Mouse (Mus musculus) hindbrain, postnatal 0 days (tissue): Measurements from ENCODE around the gene Epha6. TPM values are rescaled to one million over a fixed set of nuclear protein-coding genes. Genes with fewer than 3 reads are reported as not detected.

Source experiments
- ATAC-seq: fragments of 200-750 bp; cut with Nextera tagmentation; 2 replicates; pipeline ENCODE4 v1.8.0; 2017; ENCODE audit warnings: mild to moderate bottlenecking, moderate TSS enrichment, moderate library complexity
- DNase-seq: peaks from one replicate; pipeline ENCODE4 v3.0.0-alpha.2; 2015; ENCODE audit warnings: low spot score
- H3K27ac ChIP-seq: fragments of 300-500 bp; sonication (generic); 2 replicates; pipeline ENCODE4 v1.5.1; 2014; ENCODE audit warnings: mild to moderate bottlenecking
- H3K27me3 ChIP-seq: fragments of 300-500 bp; sonication (generic); 2 replicates; pipeline ENCODE4 v1.6.1; 2014; ENCODE audit warnings: low read length, mixed read lengths; ENCODE audit not compliant: insufficient read depth
- H3K36me3 ChIP-seq: fragments of 300-500 bp; sonication (generic); 2 replicates; pipeline ENCODE4 v1.6.1; 2014; ENCODE audit warnings: low read length, mixed read lengths; ENCODE audit not compliant: insufficient read depth
- H3K4me1 ChIP-seq: fragments of 300-500 bp; sonication (generic); 2 replicates; pipeline ENCODE4 v1.6.1; 2014; ENCODE audit warnings: antibody characterized with exemption, low read length, mixed read lengths; ENCODE audit not compliant: insufficient read depth
- H3K4me2 ChIP-seq: fragments of 300-500 bp; sonication (generic); 2 replicates; pipeline ENCODE4 v1.6.1; 2014; ENCODE audit warnings: low read depth, mild to moderate bottlenecking, low read length, moderate library complexity, mixed read lengths
- H3K4me3 ChIP-seq: fragments of 300-500 bp; sonication (generic); 2 replicates; pipeline ENCODE4 v1.5.1; 2014; ENCODE audit warnings: low read length
- H3K9ac ChIP-seq: fragments of 300-500 bp; sonication (generic); replicated peaks from 2 replicates; pipeline ENCODE4 v1.6.1; 2014; ENCODE audit warnings: mild to moderate bottlenecking, low read length, moderate library complexity, mixed read lengths
- H3K9me3 ChIP-seq: fragments of 300-500 bp; sonication (generic); 2 replicates; pipeline ENCODE4 v1.6.1; 2016; ENCODE audit warnings: low read length, mixed read lengths
- CTCF ChIP-seq: IDR thresholded peaks from 2 replicates; pipeline ENCODE4 v1.5.1; 2016; ENCODE audit warnings: antibody characterized with exemption, control low read depth, low read depth
- WGBS: fragments of 180-500 bp; shearing (Covaris S2); extraction: QIAGEN DNeasy Blood & Tissue Kit; methylation state at CpG from one replicate; pipeline ENCODE4 v1.1.7; 2014; 5-methylcytosine and 5-hydroxymethylcytosine counted together
- polyA plus RNA-seq: library from polyadenylated mRNA; unstranded; fragments of >200 nt; fragmentation: Nextera tagmentation; extraction: Ambion mirVana; gene quantifications from 2 replicates; pipeline ENCODE4 v1.2.1, GENCODE M21; 2015
- total RNA-seq: library from RNA; depleted of rRNA; stranded (reverse); fragments of >200 nt; gene quantifications from 2 replicates; pipeline ENCODE4 v1.2.3, GENCODE M21; 2014

Epha6 gene
- total and polyA plus RNA-seq, 2 experiments from 2014 or later, result 7.2 to 20.6 TPM

DNA sequence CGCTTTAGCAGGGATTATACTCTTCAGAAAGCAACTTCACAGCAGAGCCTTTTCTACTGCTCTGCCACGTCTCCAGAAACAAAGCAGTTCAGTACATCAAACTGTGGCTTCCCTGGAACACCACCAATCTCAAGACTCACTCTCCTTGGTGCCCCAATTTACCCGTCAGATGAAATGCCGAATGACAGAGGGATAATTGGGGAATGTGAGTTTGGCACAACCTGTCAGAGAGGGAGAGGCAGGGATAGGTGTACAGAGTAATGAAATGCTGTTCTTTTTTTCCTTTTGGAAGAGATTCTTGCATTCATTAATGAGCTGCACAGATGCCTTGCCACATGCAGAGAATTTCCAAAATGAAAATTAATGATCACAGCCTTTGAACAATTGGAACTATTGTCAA is 635.5 kb downstream of the Epha6 start:
- H3K27me3 ChIP-seq, result no peaks in the 10 kb centered on the region
- no peak overlapping the region for H3K4me2 ChIP-seq
- H3K36me3 ChIP-seq, result no peaks in the 10 kb centered on the region
- no peaks in the 10 kb centered on the region for H3K4me1 ChIP-seq
- H3K27ac ChIP-seq, result no peak overlapping the region
- no peak overlapping the region for H3K9ac ChIP-seq
- ATAC-seq (no peak), DNase-seq (no peak)
- 41% methylated on average over 4 of the region's 4 CpGs for WGBS
- H3K4me3 ChIP-seq, result no peak overlapping the region
- TF ChIP-seq CTCF, result no peak
- H3K9me3 ChIP-seq, result no peaks in the 10 kb centered on the region

DNA sequence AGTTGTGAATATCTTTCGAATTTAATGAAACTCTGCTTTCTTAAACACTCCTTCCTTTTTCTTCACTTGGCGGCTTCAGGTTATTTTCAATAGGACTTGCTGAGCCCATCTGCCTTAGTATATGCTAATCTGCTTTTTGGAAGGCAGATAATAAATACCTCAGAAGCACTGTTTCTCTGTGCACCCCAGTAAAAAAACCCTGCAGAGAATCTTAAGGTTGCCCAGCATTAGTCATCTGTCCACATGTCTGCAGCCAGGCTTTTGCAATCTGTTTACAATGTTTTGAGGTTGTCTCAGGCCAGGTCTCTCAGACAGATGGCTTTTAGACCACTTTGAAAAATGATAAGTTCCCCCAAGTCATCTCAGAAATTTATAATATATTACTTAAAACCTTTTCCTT is 649.6 kb downstream of the Epha6 start:
- peak; percentile 18 for DNase-seq
- no peak overlapping the region for H3K9ac ChIP-seq
- ATAC-seq, result 0 out of 2 replicates have a peak, but pooled peaks have one; percentile 49
- H3K27ac ChIP-seq, result no peak overlapping the region
- no peak overlapping the region for H3K4me3 ChIP-seq
- no peak overlapping the region for H3K4me2 ChIP-seq
- no peaks in the 10 kb centered on the region for H3K27me3 ChIP-seq
- no peaks in the 10 kb centered on the region for H3K9me3 ChIP-seq
- no peaks in the 10 kb centered on the region for H3K36me3 ChIP-seq
- H3K4me1 ChIP-seq, result no peaks in the 10 kb centered on the region
- WGBS, result 67% methylated on average over 2 of the region's 2 CpGs
- TF ChIP-seq CTCF, result no peak

DNA sequence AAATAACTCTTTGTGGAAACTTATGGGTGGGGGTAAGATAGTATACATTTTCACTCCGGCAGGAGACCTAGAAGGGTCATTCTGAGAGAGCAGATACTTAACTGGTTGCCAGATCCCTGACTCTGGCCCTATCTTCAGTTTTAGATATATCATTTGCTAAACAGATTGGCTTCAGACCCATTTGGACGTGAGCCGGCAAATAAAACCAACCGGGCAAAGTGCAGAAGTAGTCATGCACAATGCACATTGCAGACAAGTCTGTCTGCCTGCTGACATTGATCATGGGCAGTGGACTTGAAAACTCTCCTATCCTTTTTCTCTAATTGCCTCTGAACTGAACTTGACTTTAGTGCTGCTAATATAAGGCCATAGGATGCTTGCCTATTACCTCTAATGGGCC is 681.6 kb downstream of the Epha6 start:
- no peak for TF ChIP-seq CTCF
- ATAC-seq (no peak), DNase-seq (peak; percentile 20)
- Histone ChIP-seq H3K4me2 (no peak overlapping the region), H3K27me3 (no peaks in the 10 kb centered on the region), H3K9ac (no peak overlapping the region), H3K4me3 (no peak overlapping the region), H3K4me1 (no peaks in the 10 kb centered on the region), H3K36me3 (no peaks in the 10 kb centered on the region), H3K9me3 (no peaks in the 10 kb centered on the region), H3K27ac (no peak overlapping the region)
- 85% methylated on average over 4 of the region's 4 CpGs for WGBS

- H3K4me2 ChIP-seq, result no peak overlapping the region
- WGBS, result 95% methylated on average over 13 of the region's 13 CpGs
- H3K4me3 ChIP-seq, result no peak overlapping the region
- no peaks in the 10 kb centered on the region for H3K9me3 ChIP-seq
- no peak for TF ChIP-seq CTCF
- no peak overlapping the region for H3K9ac ChIP-seq
- ATAC-seq, result no peak
- H3K27ac ChIP-seq, result no peak overlapping the region
- no peaks in the 10 kb centered on the region for H3K27me3 ChIP-seq
- no peak for DNase-seq
- no peaks in the 10 kb centered on the region for H3K4me1 ChIP-seq
- H3K36me3 ChIP-seq, result no peaks in the 10 kb centered on the region
Observed at GRCm38 (mm10) chr16:59880073-59880472, 725.3 kb downstream of the Epha6 start.

DNA sequence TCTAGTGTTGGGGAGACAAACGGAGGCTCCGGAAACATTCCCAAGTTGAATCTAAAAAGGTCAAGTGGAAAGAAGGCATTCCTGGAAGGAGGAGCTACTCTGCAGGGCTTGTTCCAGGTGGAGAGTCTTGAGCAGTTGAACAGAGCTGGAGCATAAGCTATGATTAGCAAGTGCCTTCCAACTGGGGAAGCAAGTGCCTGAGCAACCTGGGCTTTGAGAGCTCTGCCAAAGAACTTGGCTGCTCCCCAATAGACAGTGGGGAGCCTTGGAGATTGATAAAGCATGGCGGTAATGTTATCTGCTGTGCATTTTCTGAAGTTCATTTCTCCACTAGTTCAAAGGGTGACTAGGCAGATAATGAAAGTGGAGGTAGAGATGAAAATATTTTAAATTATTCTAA is 733.5 kb downstream of the Epha6 start:
- WGBS, result 69% methylated on average over 3 of the region's 3 CpGs
- peak; percentile 60 for DNase-seq
- Histone ChIP-seq H3K27ac (no peak overlapping the region), H3K27me3 (no peaks in the 10 kb centered on the region), H3K36me3 (no peaks in the 10 kb centered on the region), H3K9me3 (no peaks in the 10 kb centered on the region), H3K4me1 (no peaks in the 10 kb centered on the region), H3K9ac (no peak overlapping the region), H3K4me2 (no peak overlapping the region), H3K4me3 (no peak overlapping the region)
- no peak for ATAC-seq
- no peak for TF ChIP-seq CTCF

GRCm38 (mm10) chr16:59854160-59854717 is 751.1 kb downstream of the Epha6 start:
- Histone ChIP-seq H3K36me3 (no peaks in the 10 kb centered on the region), H3K27me3 (no peaks in the 10 kb centered on the region), H3K4me3 (no peak overlapping the region), H3K4me1 (no peaks in the 10 kb centered on the region), H3K4me2 (no peak overlapping the region), H3K27ac (no peak overlapping the region), H3K9ac (no peak overlapping the region), H3K9me3 (no peaks in the 10 kb centered on the region)
- DNase-seq, result peak; percentile 8
- ATAC-seq, result 0 out of 2 replicates have a peak, but pooled peaks have one; percentile 43
- 42% methylated on average over 7 of the region's 7 CpGs for WGBS
- no peak for TF ChIP-seq CTCF

GRCm38 (mm10) chr16:59852689-59853088 is 752.6 kb downstream of the Epha6 start:
- WGBS, result 11% methylated on average over 2 of the region's 2 CpGs
- Histone ChIP-seq H3K36me3 (no peaks in the 10 kb centered on the region), H3K4me2 (no peak overlapping the region), H3K27me3 (no peaks in the 10 kb centered on the region), H3K9ac (no peak overlapping the region), H3K9me3 (no peaks in the 10 kb centered on the region), H3K27ac (no peak overlapping the region), H3K4me1 (no peaks in the 10 kb centered on the region), H3K4me3 (no peak overlapping the region)
- no peak for DNase-seq
- ATAC-seq, result no peak
- no peak for TF ChIP-seq CTCF
